Mouse (Mus musculus) megakaryocyte, embryonic 14.5 days (primary cell): ENCODE data around the gene Slc25a12.

Experiments used
- FLI1 ChIP-seq: IDR thresholded peaks from 2 replicates; pipeline ENCODE4 v1.6.1; 2012; ENCODE audit warnings: low read length, inconsistent platforms, mixed read lengths
- GATA1 ChIP-seq: IDR thresholded peaks from 3 replicates; pipeline ENCODE4 v1.6.1; 2012; ENCODE audit warnings: mixed read lengths, low read length, inconsistent platforms, borderline replicate concordance

- TF ChIP-seq GATA1, result no peak
- no peak for TF ChIP-seq FLI1
These were observed 40.6 kb downstream of the Slc25a12 start for GRCm38 (mm10) chr2:71326766-71327464.
